Mouse (Mus musculus) ovary, adult 18-20 months (tissue): ENCODE data around the gene Asphd2.

Experiments used
- DNase-seq: peaks from one replicate; pipeline ENCODE4 v3.0.0; 2022; ENCODE audit warnings: low spot score, mixed read lengths

Asphd2 gene

DNA sequence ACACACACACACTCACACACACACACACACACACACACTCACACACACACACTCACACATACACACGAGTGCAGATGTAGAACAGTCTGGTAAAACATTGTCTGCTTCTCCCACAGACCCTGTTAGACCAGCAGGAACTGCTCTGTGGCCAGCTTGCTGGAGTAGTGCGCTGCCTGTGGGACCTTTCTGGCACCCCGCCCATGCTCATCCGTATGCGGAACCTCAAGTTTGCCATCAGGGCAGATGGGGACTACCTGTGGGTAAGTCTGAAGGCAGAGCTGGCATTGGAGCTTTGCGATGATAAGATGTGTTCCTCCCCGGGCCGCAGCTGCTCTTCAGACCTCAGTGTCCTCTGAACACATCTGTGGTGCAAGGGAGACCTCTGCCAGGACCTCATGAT is 45.5 kb downstream of the Asphd2 start:
- no peak for DNase-seq

DNA sequence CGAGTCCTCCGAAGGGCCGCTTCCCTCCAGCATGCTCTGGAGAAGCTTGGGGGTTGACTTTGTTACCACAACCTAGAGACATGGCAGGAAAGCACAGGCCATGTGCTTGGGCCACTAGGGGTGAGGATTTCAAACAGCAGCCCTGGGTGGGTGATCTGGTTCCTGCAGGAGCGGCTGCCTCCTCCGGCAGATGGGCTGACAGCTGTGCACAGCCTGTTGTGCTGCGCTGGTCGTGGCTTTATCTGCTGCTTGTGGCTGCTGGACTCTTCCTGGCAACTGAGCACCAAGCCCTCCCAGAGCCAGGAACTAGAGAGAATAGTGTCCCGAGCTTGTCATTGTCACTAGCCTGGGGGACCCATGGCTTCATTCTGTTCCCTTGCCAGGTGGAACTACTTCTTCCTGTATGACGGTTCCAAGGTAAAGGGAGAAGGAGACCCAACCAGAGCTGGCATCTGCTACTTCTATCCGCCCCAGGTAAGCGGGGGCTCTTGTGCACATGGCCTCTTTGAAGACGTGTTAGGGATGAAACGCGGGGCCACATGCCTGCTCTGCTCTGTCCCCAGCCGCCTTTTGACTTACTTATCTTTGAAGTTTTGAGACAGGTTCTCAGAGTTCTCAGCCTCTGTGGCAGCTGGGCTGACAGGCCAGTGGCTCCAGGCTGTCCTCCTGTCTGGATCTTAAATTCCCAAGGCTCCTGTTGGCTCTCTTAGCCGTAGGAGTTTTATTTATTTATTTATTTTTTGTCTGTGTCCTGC is 48.3 kb downstream of the Asphd2 start:
- DNase-seq, result no peak

DNA sequence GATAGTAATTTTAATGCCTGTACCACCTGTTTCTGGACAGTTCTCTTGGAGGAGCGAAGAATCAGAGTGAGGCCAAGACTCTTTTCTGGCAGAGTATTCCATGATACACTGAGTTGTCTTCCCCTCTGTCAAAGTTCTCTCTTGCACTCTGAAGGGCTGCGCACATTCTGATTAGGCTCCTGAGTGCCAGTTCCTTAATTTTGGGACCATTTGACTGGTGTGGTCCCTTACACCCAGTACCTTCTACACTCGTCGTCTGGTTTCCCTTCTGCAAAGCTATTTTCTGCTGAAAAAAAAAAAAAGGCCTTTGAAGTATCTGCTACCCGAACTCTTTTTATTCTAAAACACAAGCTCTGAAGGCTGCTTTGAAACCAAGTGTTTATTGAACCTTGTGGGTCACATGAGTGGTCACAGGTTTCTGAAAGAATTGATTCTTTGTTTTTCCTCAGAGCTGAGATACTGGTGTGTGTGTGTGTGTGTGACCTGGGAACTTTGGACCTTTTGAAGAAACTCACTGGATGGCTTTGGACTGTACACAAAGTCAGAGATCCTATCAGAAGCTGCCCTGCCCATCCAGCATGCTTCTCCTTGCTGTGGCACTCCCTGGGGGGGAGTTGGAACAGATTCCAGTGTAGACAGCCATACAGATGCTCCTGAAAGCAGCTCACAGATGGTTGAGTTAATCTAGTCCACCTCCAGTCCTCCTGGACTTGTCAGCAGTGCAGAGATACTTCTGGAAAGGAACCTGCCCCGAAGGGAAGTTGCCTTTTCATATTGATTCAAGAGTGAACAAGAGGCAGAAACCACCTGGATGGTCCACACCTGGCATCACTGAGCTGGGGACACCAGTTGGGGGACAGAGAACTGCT is 50.3 kb downstream of the Asphd2 start:
- DNase-seq, result no peak

DNA sequence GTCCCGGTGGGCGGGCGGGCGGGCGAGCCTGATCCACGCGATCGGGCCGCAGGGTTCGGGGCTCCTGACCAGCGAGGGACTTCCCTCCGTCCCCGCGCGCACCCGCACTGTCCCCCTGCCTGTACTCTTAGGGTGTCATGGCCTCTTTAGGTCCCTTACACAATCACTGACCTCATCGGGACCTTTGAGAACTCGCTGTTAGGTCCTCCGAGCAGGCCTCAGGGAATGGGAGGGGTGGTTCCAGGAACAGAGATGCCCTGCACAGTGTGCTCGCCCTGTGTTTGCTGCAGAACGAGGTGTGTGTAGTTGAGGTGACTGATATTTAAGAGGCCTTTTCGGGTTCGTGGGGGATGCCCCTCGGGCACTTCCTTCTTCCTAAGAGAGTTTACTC is 51.5 kb downstream of the Asphd2 start:
- no peak for DNase-seq

DNA sequence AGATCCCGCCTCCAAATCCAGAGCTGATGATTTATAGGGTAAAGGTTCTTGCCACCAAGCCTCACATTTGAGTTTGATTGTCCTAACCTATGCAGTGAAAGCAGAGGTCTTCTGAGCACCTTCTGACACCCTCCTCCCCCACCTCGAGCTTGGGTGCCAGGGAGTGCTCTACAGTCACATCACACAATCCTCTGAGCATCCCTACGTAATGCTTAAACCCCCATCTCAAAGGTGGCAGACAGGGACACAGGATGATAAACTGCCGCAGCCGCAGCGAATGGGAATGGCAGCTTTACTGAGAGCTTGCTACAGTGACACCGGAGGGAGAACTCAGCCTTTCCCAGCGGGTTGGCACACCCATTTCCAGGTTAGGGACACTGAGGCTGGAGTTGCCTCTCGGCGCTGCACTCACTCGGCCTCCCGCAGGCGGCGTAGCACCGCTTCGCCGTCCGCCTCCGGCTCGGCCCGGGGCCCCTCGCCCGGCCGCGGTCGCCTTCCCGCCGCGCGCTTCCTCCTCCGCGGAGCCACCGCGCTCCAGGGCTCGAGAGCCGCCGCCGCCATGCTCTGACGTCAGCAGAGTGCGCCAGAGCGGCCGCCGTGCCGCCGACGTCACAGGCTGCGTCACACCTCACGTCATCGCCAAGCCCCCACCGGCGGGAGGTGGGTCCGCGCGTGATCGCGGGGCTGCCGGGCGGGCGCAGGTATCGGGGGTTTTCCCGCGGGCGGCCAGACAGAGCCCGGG is 52.0 kb downstream of the Asphd2 start, which contains the start of the genes Srrd and Hps4:
Srrd (minus strand) TSS at position 578 of the 742 bp plus-strand sequence.
Hps4 (plus strand) TSS at position 621 of the 742 bp plus-strand sequence.
- peak; percentile 65 for DNase-seq

DNA sequence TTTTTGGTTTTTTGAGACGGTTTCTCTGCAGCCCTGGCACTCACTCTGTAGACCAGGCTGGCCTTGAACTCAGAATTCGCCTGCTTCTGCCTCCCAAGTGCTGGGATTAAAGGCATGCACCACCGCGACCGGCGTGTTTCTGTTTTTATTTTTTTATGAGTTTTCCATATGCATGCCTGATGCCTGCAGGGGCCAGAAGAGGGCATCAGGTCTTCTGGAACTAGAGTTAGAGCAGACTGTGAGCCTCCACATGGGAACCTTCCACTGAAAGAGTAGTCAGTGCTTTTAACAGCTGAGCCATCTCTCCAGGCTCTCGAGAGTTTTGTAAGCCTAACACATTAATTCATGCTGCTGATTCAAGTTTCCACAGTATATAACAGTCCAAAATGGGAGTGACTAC is 55.5 kb downstream of the Asphd2 start:
- no peak for DNase-seq

DNA sequence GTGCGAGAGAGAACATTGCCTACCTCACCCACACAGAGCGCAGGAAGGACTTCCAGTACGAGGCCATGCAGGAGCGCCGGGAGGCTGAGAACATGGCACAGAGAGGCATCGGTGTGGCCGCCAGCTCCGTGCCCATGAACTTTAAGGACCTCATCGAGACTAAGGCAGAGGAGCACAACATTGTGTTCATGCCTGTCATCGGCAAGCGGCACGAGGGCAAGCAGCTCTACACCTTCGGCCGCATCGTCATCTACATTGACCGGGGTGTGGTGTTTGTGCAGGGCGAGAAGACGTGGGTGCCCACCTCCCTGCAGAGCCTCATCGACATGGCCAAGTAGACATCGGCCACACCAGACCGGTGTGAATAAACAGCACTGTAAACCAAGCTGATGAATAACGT is 57.7 kb downstream of the Asphd2 start:
- no peak for DNase-seq

DNA sequence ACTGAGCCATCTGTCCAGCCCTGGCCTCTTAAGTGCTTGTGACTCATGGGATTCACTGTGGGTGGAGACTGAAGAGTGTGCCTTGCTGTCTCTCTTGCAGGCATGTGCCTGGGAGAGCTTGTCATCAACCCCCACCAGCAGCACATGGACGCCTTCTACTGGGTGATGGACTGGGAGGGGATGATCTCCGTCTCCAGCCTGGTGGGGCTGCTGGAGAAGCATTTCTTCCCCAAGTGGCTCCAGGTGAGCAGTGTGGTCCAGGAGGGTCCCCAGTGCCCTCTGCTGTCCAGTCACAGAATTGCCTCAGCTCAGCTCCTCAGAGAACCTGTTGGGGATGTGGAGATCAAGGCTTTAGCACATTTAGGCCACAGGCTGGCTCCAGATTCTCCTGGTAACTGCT is 59.2 kb downstream of the Asphd2 start:
- DNase-seq, result no peak
